Mouse (Mus musculus): ENCODE data around the gene C2cd5.
A peak's percentile ranks its signal among the peaks of the same experiment; 100 is the strongest.
"Not testable (repeated sequence)": the region's sequence is repeated elsewhere in the genome, so short reads cannot be mapped to it uniquely, and the experiment has no call there.

C2cd5 gene

DNA sequence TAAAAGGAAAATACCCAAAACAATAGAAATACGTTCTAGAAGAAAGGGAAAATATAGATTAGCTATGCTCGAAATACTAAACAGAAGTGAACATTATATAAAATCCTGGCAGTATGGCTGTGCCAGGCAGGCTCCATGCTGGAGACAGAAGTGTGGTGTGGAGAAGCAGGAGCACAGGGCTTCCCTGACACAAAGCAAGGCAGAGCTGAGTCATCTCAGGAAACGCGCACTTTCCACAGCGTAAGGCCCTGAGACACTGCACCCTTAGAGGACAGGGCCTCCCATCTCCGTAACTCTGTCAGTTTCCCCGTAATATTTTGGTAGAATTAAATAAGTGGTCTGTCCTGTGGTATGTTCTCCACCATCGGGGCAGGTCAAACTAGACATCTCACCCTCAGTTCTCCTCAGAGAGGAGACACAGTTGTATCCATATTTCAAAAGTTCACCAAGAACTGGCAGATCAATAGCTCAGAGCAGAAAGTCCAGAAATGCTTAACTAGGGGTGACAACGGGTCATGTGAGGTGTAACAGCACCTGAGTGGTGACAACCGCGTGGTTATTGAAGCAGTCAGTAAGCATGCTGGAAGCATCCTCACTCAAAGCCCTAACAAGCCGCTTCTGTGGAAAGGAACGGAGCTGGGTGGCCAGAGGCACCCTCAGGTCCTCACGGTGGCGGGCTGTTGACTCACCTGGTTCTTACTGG is 87.3 kb downstream of the C2cd5 start:
- no peak for DNase-seq (ENCODE audit: low read depth)

DNA sequence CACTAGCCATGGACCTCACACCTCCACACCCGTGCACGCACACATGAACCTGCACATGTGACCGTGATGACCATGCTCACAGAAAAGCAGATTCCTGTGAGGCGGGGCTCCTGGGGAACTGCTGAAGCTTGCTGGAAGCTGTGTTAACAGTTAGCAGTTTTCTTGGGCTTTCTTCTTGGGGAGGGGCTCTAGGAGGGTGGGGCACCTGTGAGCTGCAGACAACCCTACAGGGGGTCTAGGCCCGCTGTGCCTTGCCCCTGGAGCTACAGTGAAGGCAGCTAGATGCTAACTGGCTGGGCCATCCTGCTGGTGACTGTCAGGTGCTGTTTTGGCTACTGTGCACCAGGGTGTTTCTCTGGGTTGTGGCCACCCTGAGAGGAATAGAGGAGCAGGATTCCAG is 91.1 kb downstream of the C2cd5 start:
- no peak for DNase-seq (ENCODE audit: low read depth)

DNA sequence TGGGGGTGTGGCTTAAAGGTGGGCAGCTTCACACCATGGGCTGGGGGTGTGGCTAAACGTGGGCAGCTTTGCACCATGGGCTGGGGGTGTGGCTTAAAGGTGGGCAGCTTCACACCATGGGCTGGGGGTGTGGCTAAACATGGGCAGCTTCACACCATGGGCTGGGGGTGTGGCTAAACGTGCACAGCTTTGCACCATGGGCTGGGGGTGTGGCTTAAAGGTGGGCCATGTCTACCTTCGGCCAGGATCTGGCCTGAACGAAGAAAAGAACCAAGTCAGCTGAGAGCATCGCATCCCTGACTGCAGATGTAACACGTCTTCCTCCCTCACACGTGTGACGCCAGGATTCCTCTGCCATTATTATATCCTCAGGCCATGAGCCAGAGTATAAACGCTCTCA is 94.7 kb downstream of the C2cd5 start:
- DNase-seq (ENCODE audit: low read depth), result not testable (repeated sequence)

DNA sequence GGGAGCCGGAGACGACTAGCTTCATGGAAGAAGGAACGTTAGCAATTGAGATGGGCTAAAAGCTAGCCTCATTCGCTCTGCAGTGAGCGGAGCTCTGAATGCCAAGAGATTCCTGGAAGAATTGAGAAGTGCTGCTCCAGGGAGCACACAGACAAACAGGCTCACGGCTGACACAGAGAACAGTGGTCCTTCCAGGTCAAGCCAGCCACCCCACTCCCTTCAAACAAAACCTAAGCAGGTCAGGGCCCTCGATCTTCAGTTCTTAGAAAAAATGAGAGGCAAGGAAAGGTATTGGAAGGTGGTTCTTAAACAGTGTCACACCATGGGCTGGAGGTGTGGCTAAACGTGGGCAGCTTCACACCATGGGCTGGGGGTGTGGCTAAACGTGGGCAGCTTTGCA is 95.1 kb downstream of the C2cd5 start:
- no peak for DNase-seq (ENCODE audit: low read depth)

DNA sequence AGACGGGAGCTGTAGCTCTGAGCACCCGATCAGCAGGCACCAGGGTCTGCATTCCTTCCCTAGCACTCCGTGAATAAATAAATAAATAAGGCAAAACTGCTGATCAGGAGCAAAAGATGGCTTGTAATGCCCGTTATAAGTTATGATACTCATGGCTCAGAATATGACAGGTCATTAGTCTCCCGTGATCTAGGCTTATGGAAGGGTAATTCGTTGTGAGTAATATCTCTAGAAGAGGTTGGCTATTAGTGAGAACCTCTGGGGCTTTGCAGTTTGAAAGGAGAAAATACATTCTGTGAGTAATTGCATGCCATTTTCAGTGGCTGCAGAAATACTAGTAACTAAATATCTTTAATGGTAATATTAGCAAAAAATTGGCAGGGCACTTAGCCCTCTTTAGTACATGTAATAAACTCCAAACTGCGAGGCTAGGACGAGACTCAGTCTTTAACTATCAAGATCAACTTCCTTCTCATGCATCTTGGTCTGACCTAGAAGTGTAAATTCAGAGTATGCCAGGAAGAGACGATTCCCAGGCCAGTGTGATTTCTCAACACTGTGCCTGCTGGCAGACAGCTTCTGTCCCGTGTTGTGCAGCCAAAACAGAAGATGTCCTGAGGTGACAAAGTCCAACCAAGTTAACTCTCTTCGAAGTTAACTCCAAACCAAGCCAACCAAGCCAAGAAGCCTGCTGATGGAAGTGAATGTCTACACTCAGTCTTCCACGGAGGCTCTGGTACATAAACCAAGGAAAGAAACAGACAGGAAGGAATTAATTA is 101.5 kb downstream of the C2cd5 start:
- DNase-seq (ENCODE audit: low read depth), result no peak

DNA sequence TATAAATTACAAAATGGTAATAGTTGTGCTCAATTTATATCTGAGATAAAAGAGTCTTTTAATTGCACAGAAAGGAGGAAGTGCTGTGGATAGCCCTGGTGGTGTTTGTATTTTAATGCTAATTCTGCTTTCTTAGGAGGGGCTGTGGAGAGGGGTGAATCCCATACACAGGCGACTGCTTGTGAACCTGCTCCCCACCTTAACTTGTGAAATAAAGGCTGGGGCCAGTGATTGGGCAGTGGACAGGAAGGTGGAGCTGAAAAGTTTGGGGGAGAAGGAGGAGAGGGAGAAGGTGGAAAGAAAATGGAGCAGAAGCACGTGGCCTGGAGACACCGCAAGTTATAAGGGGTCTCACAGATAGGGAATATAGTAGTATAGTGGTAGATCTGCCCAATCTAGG is 103.1 kb downstream of the C2cd5 start:
- DNase-seq (ENCODE audit: low read depth), result no peak

DNA sequence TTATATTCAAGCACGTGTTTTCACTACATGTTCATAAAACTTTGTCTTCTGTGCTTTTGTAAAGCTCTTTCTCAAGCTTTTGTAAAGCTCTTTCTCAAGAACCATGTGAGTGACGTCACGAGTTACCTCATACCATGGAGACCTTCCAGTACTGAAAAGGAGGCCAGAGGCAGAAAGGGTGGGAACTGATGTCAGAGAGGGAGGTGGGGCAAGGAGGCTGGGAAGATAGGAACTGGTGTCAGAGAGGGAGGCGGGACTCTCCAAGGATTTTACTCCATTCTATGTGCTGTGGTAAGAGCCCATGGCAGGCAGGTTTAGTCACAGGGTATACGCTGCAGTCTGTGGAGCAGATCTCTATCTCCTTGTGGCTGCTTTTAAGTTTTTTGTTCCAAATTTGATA is 104.4 kb downstream of the C2cd5 start:
- peak; percentile 72 for DNase-seq (ENCODE audit: low read depth)

DNA sequence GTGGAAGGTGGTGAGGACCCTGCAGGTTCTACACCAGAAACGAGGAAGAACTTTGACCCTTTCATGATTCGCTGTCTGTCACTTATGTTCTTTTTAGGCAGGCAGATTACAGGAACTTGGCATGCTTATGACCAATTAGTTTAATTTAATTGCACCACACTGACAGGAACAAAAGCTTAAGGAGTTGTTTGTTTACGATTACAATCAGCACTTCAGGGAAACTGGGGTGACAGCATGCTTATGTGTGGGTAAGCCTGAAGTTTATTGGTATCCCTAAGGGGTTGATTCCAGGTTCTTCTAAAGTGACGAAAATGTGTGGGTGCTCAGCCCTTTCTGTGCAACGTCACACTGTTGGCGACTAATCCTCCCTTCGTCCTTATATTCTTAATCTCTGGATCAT is 105.1 kb downstream of the C2cd5 start:
- DNase-seq (ENCODE audit: low read depth), result no peak

DNA sequence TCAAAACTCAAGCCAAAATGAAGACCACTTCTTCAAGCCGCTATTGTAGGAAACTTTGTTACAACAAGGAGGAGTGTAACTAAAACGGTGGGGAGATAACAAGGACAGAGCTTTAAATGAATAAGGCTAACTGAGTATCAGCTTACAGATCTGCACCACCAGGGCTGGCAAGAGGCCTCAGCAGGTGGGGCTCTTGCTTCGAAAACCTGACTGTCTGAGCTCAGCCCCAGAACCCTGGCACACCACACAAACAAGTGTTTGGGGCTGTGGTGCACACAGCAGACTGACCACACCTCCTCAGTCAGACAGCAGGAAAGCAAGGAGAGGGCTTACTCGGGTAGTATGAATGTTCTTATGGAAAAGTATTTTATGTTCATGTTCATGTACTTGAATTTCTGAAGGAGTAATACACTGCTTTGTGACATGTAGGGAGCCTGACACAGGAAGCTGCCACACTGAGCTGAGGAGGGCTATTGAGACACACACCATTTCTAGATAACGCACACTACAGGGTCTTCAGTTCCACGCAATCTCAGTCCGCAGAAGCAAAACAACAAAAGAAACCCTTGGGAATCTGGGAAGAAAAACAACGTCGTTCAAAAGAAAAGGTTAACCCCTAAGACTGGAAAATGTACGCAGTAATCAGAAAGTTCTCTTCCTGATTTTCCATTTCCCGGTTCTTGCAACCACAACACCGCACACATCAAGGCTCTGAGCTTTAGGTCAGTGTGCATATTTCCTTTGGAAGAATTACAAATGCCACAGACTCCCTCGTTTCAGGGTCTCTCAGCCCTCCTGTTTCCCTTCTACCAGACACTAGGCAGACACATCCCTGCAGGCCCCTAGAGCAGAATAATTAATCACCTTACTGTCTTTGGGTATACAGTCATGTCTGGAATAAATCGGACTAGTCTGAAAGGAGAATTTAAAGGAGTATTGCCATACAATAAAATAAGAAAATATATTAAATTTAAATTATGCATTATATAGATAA is 105.9 kb downstream of the C2cd5 start:
- peak; percentile 83 for DNase-seq (ENCODE audit: low read depth)

DNA sequence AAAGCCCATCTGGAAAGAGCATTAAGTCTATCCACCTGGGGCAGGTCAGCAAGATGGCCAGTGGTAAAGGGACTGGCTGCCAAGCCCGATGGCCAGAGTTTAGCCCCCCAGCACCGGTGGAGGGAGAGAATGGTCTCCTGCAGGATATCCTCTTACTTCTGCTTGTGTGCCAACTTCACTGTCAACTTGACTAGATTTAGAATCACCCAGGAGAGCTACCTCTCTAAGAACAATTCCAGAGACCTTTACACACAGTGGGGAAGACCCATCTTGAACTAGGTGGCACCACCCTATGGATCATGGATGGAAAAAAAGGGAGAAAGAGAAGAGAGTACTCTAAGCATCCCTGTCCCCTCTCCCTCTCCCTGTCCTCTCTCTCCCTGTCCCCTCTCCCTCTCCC is 107.0 kb downstream of the C2cd5 start:
- DNase-seq (ENCODE audit: low read depth), result no peak

DNA sequence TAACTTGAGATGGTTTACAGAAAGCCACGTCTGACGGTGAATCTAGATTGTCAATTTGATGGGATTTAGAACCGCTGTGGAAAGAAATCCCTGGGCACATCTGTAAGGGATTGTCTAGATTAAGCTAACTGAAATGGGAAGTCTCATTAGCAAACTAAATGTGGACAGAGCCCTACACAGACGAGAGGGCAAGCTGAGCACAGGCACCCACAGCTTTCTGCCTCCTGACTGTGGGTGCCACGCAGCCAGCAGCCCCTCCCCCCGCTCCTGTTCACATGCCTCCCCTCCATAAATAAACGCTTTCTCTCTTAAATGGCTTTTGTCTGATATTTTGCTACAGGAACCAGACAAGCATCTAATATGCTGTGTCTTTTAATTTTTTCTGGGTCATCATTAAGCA is 107.8 kb downstream of the C2cd5 start:
- no peak for DNase-seq (ENCODE audit: low read depth)

DNA sequence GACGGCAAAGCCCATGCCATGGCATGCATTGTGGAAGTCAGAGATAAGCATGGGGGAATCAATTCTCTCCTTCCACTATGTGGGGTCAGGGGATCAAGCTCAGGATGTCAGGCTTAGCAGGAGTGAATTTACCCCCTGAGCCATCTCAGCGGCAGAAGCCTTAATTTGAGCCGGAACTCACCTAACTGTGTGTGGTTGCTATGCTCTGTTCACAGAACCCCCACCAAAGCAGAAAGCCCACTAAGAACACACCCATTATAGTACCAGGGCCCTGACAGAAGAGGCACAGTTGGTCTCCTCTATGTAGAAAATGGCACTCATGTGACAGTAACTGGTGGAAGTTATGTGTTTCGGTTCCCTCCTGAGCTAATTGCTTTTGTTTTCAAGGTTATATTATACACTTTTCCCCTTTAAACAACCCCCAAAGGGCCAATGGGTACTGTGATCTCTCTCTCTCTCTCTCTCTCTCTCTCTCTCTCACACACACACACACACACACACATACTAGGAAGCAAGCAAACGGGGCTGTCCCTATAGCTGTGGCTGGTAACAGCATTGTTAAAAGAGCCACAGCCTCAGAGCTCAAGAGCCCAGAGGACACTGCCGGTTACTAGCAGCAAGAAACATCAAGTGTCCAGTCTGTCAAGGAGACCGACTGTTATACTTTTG is 108.4 kb downstream of the C2cd5 start:
- DNase-seq (ENCODE audit: low read depth), result no peak

DNA sequence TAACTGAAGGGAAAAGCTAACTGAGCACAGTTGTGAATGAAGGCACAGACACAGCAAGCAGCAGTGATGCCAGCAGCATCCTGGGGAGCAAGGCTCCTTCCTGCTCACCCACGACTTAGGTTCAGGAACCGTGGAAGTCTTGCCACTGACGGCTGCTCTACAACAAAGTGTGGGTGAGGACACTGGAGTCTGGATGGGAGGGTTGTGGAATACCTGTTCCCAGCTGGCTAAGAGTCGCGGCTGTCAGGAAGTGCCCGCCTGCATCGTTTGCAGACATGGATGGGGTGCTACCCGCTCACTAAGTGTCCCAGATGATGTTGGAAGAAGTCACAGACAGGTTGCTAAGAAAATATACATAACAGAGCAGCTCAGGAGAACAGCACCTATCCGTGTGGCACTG is 109.4 kb downstream of the C2cd5 start:
- DNase-seq (ENCODE audit: low read depth), result no peak

DNA sequence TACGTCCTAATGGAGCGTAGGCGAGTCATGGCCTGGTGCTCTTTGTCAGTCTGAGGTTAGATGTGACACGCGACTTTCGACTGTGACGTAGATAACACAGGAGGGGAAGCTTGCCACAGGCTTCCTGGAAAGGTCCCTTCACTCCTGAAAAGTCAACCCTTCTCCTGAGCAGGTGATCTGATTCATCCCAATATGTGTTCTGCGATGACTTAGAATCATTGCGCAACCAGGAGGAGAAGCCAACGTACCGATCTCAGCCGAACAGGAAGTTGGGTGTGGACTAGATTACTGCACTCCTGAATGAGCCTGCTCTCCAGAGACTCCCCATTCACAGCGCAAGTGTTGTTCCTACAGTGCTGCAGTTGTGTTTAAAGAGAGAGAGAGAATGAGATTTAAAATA is 110.4 kb downstream of the C2cd5 start:
- DNase-seq (ENCODE audit: low read depth), result peak; percentile 84

DNA sequence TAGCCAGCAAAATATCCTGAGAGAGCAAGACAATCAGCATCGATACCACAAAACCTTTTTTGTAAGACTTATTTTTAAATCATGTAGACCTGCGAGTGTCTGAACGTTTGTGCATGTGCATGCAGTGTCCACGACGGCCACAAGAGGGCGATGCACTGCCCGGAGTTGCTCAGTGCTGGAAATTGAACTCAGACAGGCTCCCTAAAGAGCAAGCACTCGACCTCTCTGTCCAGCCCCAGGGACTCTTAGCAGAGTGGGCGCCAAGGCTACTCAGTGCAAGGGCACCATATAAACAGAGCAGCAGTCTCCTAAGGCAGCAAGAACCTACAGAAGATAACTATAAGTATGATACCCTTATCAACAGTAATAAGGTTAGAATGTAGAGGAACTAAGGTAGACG is 111.2 kb downstream of the C2cd5 start:
- peak; percentile 83 for DNase-seq (ENCODE audit: low read depth)

DNA sequence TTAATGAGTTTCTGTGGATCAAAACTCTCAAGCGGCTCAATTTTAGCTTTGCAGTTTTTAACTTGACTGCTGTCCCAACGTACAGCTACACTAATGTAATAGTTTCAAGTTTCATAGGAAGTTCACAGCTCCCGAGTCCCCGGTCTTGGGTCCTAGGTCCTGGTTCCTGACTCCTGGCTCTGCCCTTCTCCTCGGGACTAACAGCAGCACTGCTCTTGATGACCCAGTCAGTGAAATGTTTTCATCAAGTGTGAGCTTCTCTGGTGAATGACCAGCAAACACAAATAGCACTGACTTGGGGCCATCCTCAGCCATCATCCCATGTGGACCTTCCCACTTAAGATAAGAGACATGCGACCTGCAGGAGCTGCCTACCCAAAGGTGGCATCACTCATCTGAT is 111.7 kb downstream of the C2cd5 start:
- no peak for DNase-seq (ENCODE audit: low read depth)

DNA sequence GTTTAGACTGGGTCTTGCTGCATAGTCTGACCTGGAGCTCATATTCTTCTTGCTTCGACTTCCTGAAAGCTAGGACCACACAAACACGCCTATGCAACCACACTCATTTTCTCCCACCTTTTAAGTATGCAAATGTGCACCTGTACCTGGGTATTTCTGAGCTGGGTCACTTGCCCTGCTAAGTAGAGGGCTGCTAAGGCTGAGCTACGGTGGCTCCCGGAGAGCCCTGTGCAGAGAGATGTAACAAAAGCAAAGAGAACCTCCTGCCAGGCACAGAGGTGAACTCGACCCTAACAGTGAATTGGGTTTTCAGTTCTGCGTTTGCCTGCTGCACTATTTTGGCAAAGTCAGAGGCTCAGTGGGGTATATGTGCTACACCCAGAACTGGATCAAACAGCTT is 112.3 kb downstream of the C2cd5 start:
- DNase-seq (ENCODE audit: low read depth), result no peak

DNA sequence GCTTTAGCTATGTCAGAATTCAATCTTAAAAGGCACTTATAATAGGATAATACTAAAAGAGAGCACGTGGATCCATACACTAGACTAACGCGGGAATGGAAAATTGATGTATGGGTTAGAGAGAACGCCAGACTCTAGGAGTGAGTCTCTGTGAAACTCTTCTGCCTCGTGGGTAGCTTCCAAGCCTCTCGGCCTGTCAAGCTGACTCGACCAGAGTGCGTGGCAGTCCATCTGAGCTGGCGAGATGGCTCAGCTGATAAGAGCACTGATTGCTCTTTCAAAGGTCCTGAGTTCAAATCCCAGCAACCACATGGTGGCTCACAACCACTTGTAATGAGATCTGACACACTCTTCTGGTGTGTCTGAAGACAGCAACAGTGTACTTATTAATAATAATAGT is 113.2 kb downstream of the C2cd5 start:
- not testable (repeated sequence) for DNase-seq (ENCODE audit: low read depth)

DNA sequence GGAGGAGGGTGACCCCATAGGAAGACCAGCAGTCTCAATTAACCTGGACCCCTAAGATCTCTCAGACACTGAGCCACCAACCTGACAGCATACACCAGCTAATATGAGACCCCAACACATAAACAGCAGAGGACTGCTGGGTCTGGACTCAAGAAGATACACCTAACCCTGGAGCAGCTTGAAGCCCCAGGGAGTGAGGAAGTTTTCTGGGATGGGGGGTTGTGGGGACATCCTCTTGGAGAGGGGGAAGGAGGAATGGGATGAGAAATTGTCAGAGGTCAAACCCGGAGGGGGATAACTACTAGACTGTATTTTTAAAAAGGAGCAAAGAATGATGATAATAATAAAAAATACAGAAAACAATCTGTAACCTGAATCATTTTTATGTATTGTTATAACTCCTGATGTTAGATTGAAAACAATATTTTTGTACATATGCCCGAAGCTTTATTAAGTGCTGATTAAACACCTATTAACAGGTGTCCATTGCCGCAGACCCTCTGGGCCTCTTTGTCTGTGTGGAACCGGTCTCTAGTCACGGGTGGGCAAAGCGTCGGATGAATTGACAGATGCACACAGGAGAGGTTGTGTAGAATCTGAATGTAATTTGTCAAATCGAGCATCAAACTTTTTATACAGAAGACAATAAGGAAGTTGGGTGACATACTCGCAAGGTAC is 114.2 kb downstream of the C2cd5 start:
- DNase-seq (ENCODE audit: low read depth), result not testable (repeated sequence)

DNA sequence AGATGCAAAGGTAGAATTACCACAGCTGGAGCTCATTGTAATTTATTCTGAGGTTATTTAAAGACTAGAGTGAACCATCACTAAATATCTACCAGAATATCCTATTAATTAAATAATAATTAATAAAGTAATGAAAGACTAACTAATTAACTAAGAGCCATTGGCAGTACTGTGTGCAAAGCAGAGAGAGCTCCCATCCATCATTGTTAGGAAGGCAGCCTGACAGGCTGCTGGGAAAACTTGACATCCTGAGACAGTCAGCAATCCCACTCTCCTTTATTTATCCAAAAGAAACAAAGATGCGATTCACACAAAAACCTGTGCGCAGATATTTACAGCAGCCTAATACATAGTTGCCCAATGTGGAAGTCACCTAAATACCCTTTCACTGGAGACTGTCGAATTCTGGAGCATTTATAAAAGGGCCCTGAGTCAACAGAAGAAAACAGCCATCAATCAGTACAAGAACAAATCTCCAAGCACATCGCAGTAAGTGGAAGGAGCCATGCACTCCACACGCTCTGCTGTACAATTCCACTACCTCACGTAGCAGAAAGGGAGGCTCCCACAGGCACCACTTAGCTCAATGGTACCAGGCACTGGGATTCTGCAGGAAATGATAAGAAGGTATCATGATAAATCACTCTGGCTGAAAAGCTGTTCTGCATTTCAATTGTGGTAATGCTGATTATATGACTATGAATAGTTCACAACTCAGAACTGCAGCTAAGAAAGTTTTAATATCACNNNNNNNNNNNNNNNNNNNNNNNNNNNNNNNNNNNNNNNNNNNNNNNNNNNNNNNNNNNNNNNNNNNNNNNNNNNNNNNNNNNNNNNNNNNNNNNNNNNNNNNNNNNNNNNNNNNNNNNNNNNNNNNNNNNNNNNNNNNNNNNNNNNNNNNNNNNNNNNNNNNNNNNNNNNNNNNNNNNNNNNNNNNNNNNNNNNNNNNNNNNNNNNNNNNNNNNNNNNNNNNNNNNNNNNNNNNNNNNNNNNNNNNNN is 120.0 kb downstream of the C2cd5 start:
- no peak for DNase-seq (ENCODE audit: low read depth)
